Mouse (Mus musculus): ENCODE data around the gene Mylk.

DNA sequence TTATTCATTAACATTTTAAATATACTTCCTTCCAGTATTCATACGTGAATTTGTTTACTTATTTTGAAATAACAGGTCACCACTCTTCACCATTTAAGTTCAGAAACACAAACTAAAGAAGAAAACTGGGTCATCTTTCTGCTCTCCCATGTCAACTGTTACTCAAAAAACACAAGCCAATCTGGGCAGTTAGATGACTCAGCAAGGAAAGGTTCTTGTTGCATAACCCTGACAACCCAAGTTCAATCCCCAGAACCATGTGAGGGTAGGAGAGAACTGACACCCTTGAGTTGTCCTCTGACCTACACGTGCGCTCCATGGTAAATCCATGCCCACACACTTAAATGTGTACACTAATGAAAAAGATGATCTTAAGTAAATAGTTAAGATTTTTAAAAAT, 19.9 kb upstream of the Mylk start:
- TF ChIP-seq CTCF (IDR thresholded peaks at IDR 0.05; ENCODE audit: borderline replicate concordance, insufficient read depth, low read depth, low read length): no peak
- TF ChIP-seq POLR2A (IDR thresholded peaks at IDR 0.05; ENCODE audit: borderline replicate concordance, insufficient read depth, low read length): no peak

Data from cerebellum, adult 2 months (tissue).